Mouse (Mus musculus) heart, embryonic 12.5 days (tissue): ENCODE data around the gene Gm10401. TPM values are rescaled to one million over a fixed set of nuclear protein-coding genes. Genes with fewer than 3 reads are reported as not detected.

Experiments
- ATAC-seq: fragments of 200-750 bp; cut with Nextera tagmentation; 2 replicates; pipeline ENCODE4 v1.8.0; 2017; ENCODE audit warnings: moderate TSS enrichment, moderate library complexity; ENCODE audit not compliant: insufficient number of reproducible peaks, low FRiP score
- H3K27ac ChIP-seq: fragments of 300-500 bp; sonication (generic); 2 replicates; pipeline ENCODE4 v1.5.1; 2016; ENCODE audit warnings: mild to moderate bottlenecking, moderate library complexity; ENCODE audit not compliant: poor library complexity, severe bottlenecking
- H3K27me3 ChIP-seq: fragments of 300-500 bp; sonication (generic); replicated peaks from 2 replicates; pipeline ENCODE4 v1.6.1; 2016; ENCODE audit warnings: mild to moderate bottlenecking, moderate library complexity
- H3K36me3 ChIP-seq: fragments of 300-500 bp; sonication (generic); 2 replicates; pipeline ENCODE4 v1.6.1; 2016; ENCODE audit warnings: mild to moderate bottlenecking, moderate library complexity
- H3K4me1 ChIP-seq: fragments of 300-500 bp; sonication (generic); replicated peaks from 2 replicates; pipeline ENCODE4 v1.6.1; 2016; ENCODE audit warnings: mild to moderate bottlenecking
- H3K4me2 ChIP-seq: fragments of 300-500 bp; sonication (generic); 2 replicates; pipeline ENCODE4 v1.6.1; 2016; ENCODE audit warnings: mild to moderate bottlenecking, moderate library complexity
- H3K4me3 ChIP-seq: fragments of 300-500 bp; sonication (generic); 2 replicates; pipeline ENCODE4 v1.5.1; 2016; ENCODE audit warnings: mild to moderate bottlenecking
- H3K9ac ChIP-seq: fragments of 300-500 bp; sonication (generic); 2 replicates; pipeline ENCODE4 v1.6.1; 2016; ENCODE audit warnings: mild to moderate bottlenecking, moderate library complexity
- H3K9me3 ChIP-seq: fragments of 300-500 bp; sonication (generic); replicated peaks from 2 replicates; pipeline ENCODE4 v1.6.1; 2016; ENCODE audit warnings: mild to moderate bottlenecking, moderate library complexity
- WGBS: fragments of 180-500 bp; shearing (Covaris S2); methylation state at CpG from one replicate; pipeline ENCODE4 v1.1.7; 2016; 5-methylcytosine and 5-hydroxymethylcytosine counted together
- polyA plus RNA-seq: library from polyadenylated mRNA; unstranded; fragments of >200 nt; fragmentation: Nextera tagmentation; extraction: Ambion mirVana; gene quantifications from 2 replicates; pipeline ENCODE4 v1.2.1, GENCODE M21; 2016

Gene Gm10401
- polyA plus RNA-seq: 14.1 and 15.7 TPM in 2 replicates

GRCm38 (mm10) chr5:115098195-115098594 is at the start of gene Gm10401:
TSS of gene Gm10401 (minus strand) at chr5:115098295.
- WGBS: 90% methylated on average over 8 of the region's 8 CpGs
- peaks cover 13% of the 10 kb centered on the region for H3K4me1 ChIP-seq
- H3K9ac ChIP-seq: no peak within 1 kb of the TSS
- H3K4me2 ChIP-seq: no peak within 1 kb of the TSS
- no peaks in the 10 kb centered on the region for H3K9me3 ChIP-seq
- no peaks in the 10 kb centered on the region for H3K27me3 ChIP-seq
- H3K4me3 ChIP-seq: no peak within 1 kb of the TSS
- no peak for ATAC-seq
- peaks cover 75% of the 10 kb centered on the region for H3K36me3 ChIP-seq
- H3K27ac ChIP-seq: no peak within 1 kb of the TSS

- ATAC-seq: no peak
- H3K27me3 ChIP-seq: no peaks in the 10 kb centered on the region
- peaks cover 82% of the 10 kb centered on the region for H3K36me3 ChIP-seq
- no peak overlapping the region for H3K4me2 ChIP-seq
- H3K9me3 ChIP-seq: 0 out of 2 replicates have a peak, but pooled peaks cover 2% of the 10 kb centered on the region
- H3K9ac ChIP-seq: no peak overlapping the region
- peaks cover 16% of the 10 kb centered on the region for H3K4me1 ChIP-seq
- H3K27ac ChIP-seq: no peak overlapping the region
- H3K4me3 ChIP-seq: no peak overlapping the region
- WGBS: 80% methylated on average over 3 of the region's 3 CpGs
Measured at GRCm38 (mm10) chr5:115147388-115147787, 49.3 kb upstream of the Gm10401 start.

- Histone ChIP-seq H3K27me3 (no peaks in the 10 kb centered on the region), H3K9me3 (0 out of 2 replicates have a peak, but pooled peaks cover 2% of the 10 kb centered on the region), H3K4me2 (no peak overlapping the region), H3K9ac (no peak overlapping the region), H3K4me1 (peaks cover 11% of the 10 kb centered on the region), H3K36me3 (peaks cover 83% of the 10 kb centered on the region), H3K4me3 (no peak overlapping the region), H3K27ac (no peak overlapping the region)
- ATAC-seq: no peak
Measured at GRCm38 (mm10) chr5:115146747-115147130, 48.6 kb upstream of the Gm10401 start.

- WGBS: 75% methylated on average over 6 of the region's 6 CpGs
- ATAC-seq: no peak
- H3K4me2 ChIP-seq: no peak overlapping the region
- H3K4me1 ChIP-seq: peaks cover 5% of the 10 kb centered on the region; the same call in 1 of the 2 replicates
- H3K4me3 ChIP-seq: no peak overlapping the region
- H3K27ac ChIP-seq: no peak overlapping the region
- H3K9me3 ChIP-seq: 0 out of 2 replicates have a peak, but pooled peaks cover 2% of the 10 kb centered on the region
- H3K27me3 ChIP-seq: no peaks in the 10 kb centered on the region
- no peak overlapping the region for H3K9ac ChIP-seq
- H3K36me3 ChIP-seq: peaks cover 80% of the 10 kb centered on the region
Measured at GRCm38 (mm10) chr5:115145976-115146746, 48.1 kb upstream of the Gm10401 start.

- Histone ChIP-seq H3K4me2 (no peak overlapping the region), H3K36me3 (peaks cover 72% of the 10 kb centered on the region), H3K4me1 (no peaks in the 10 kb centered on the region), H3K9ac (no peak overlapping the region), H3K27ac (no peak overlapping the region), H3K9me3 (0 out of 2 replicates have a peak, but pooled peaks cover 2% of the 10 kb centered on the region), H3K4me3 (no peak overlapping the region), H3K27me3 (no peaks in the 10 kb centered on the region)
- WGBS: 80% methylated on average over 11 of the region's 11 CpGs
- no peak for ATAC-seq
Measured at GRCm38 (mm10) chr5:115145253-115145968, 47.3 kb upstream of the Gm10401 start.

GRCm38 (mm10) chr5:115144471-115144870 is 46.4 kb upstream of the Gm10401 start:
- Histone ChIP-seq H3K4me3 (no peak overlapping the region), H3K27me3 (no peaks in the 10 kb centered on the region), H3K36me3 (peaks cover 63% of the 10 kb centered on the region), H3K9ac (no peak overlapping the region), H3K4me1 (0 out of 2 replicates have a peak, but pooled peaks cover 3% of the 10 kb centered on the region), H3K4me2 (no peak overlapping the region), H3K27ac (no peak overlapping the region), H3K9me3 (0 out of 2 replicates have a peak, but pooled peaks cover 2% of the 10 kb centered on the region)
- ATAC-seq: no peak
- 67% methylated on average over 6 of the region's 6 CpGs for WGBS

- no peak overlapping the region for H3K27ac ChIP-seq
- H3K9me3 ChIP-seq: no peaks in the 10 kb centered on the region
- no peak overlapping the region for H3K9ac ChIP-seq
- 0 out of 2 replicates have a peak, but pooled peaks cover 3% of the 10 kb centered on the region for H3K4me1 ChIP-seq
- H3K36me3 ChIP-seq: peaks cover 55% of the 10 kb centered on the region
- H3K27me3 ChIP-seq: no peaks in the 10 kb centered on the region
- H3K4me2 ChIP-seq: no peak overlapping the region
- H3K4me3 ChIP-seq: no peak overlapping the region
- ATAC-seq: no peak
- WGBS: 72% methylated on average over 10 of the region's 10 CpGs
Measured at GRCm38 (mm10) chr5:115143552-115143951, 45.5 kb upstream of the Gm10401 start.

- peaks cover 42% of the 10 kb centered on the region for H3K36me3 ChIP-seq
- no peak for ATAC-seq
- no peaks in the 10 kb centered on the region for H3K27me3 ChIP-seq
- H3K4me3 ChIP-seq: no peak overlapping the region
- no peaks in the 10 kb centered on the region for H3K9me3 ChIP-seq
- H3K4me1 ChIP-seq: 0 out of 2 replicates have a peak, but pooled peaks cover 3% of the 10 kb centered on the region
- no peak overlapping the region for H3K4me2 ChIP-seq
- H3K27ac ChIP-seq: no peak overlapping the region
- no peak overlapping the region for H3K9ac ChIP-seq
- WGBS: 86% methylated on average over 9 of the region's 9 CpGs
Measured at GRCm38 (mm10) chr5:115142166-115142697, 44.1 kb upstream of the Gm10401 start.

- 57% methylated on average over 3 of the region's 3 CpGs for WGBS
- H3K9ac ChIP-seq: no peak overlapping the region
- H3K9me3 ChIP-seq: no peaks in the 10 kb centered on the region
- H3K4me1 ChIP-seq: 0 out of 2 replicates have a peak, but pooled peaks cover 3% of the 10 kb centered on the region
- H3K27ac ChIP-seq: no peak overlapping the region
- H3K4me3 ChIP-seq: no peak overlapping the region
- no peak overlapping the region for H3K4me2 ChIP-seq
- peaks cover 27% of the 10 kb centered on the region for H3K36me3 ChIP-seq
- no peak for ATAC-seq
- H3K27me3 ChIP-seq: no peaks in the 10 kb centered on the region
Measured at GRCm38 (mm10) chr5:115140726-115141125, 42.6 kb upstream of the Gm10401 start.

- Histone ChIP-seq H3K27me3 (no peaks in the 10 kb centered on the region), H3K36me3 (peaks cover 11% of the 10 kb centered on the region), H3K4me2 (no peak overlapping the region), H3K9ac (no peak overlapping the region), H3K27ac (no peak overlapping the region), H3K4me1 (0 out of 2 replicates have a peak, but pooled peaks cover 3% of the 10 kb centered on the region), H3K4me3 (no peak overlapping the region), H3K9me3 (no peaks in the 10 kb centered on the region)
- WGBS: 64% methylated on average over 4 of the region's 4 CpGs
- no peak for ATAC-seq
Measured at GRCm38 (mm10) chr5:115139124-115139523, 41.0 kb upstream of the Gm10401 start.
